Mouse (Mus musculus) lung, embryonic 16.5 days (tissue): ENCODE data around the gene Prim1. TPM values are rescaled to one million over a fixed set of nuclear protein-coding genes. Genes with fewer than 3 reads are reported as not detected.

Experiments used
- polyA plus RNA-seq: library from polyadenylated mRNA; unstranded; fragments of >200 nt; fragmentation: Nextera tagmentation; extraction: Ambion mirVana; gene quantifications from 2 replicates; pipeline ENCODE4 v1.2.1, GENCODE M21; 2015

Gene Prim1
- polyA plus RNA-seq, 1 experiment from 2014 or later: 79.0 TPM

Other genes with a start within 250 kb of the Prim1 start
- not detected in 2 replicates for gene Rdh9, start 238.8 kb upstream of the Prim1 start, polyA plus RNA-seq
- not detected in 2 replicates for gene Rdh16, start 214.0 kb upstream of the Prim1 start, polyA plus RNA-seq
- gene Rdh19, start 165.2 kb upstream of the Prim1 start, polyA plus RNA-seq: not detected in 2 replicates
- gene Rdh16f2, start 148.7 kb upstream of the Prim1 start, polyA plus RNA-seq: not detected in 2 replicates
- gene Rdh7, start 126.4 kb upstream of the Prim1 start, polyA plus RNA-seq: 0.69 TPM in 1 of 2 replicates, not detected in the other
- 0.08 TPM in 1 of 2 replicates, not detected in the other for gene Sdr9c7, start 116.7 kb upstream of the Prim1 start, polyA plus RNA-seq
- gene Hsd17b6, start 7.6 kb upstream of the Prim1 start, polyA plus RNA-seq: not detected in 2 replicates
- gene Naca, start 20.4 kb downstream of the Prim1 start, polyA plus RNA-seq: 647 and 740 TPM in 2 replicates
- gene Ptges3, start 43.8 kb downstream of the Prim1 start, polyA plus RNA-seq: 432 and 461 TPM in 2 replicates
- 2,116 and 2,117 TPM in 2 replicates for gene Atp5b, start 68.1 kb downstream of the Prim1 start, polyA plus RNA-seq
- 10.2 and 11.4 TPM in 2 replicates for gene Baz2a, start 76.4 kb downstream of the Prim1 start, polyA plus RNA-seq
- gene Rbms2, start 165.1 kb downstream of the Prim1 start, polyA plus RNA-seq: 37.4 and 40.7 TPM in 2 replicates
- 1.6 and 1.7 TPM in 2 replicates for gene Gls2, start 179.3 kb downstream of the Prim1 start, polyA plus RNA-seq
- 24.1 and 24.5 TPM in 2 replicates for gene Spryd4, start 196.6 kb downstream of the Prim1 start, polyA plus RNA-seq
- gene Mip, start 210.7 kb downstream of the Prim1 start, polyA plus RNA-seq: not detected in 2 replicates
- 52.1 and 58.4 TPM in 2 replicates for gene Timeless, start 216.9 kb downstream of the Prim1 start, polyA plus RNA-seq
- gene Apon, start 238.9 kb downstream of the Prim1 start, polyA plus RNA-seq: 0.14 and 0.63 TPM in 2 replicates